Mouse (Mus musculus): Measurements from ENCODE around the gene Mdm2. TPM values are rescaled to one million over a fixed set of nuclear protein-coding genes. Genes with fewer than 3 reads are reported as not detected.

Mdm2 gene
- total and polyA plus RNA-seq, 3 experiments = 24.5 to 51.8 (median 50.1) TPM

GRCm38 (mm10) chr10:117732962-117733592, 22.5 kb upstream of the Mdm2 start:
- no peak for TF ChIP-seq EP300 (IDR thresholded peaks at IDR 0.05; ENCODE audit: insufficient read depth, low read depth, low read length)
- TF ChIP-seq CTCF (IDR thresholded peaks at IDR 0.05) = no peak
- no peak for TF ChIP-seq POLR2A (IDR thresholded peaks at IDR 0.05; ENCODE audit: insufficient read depth, low read depth, low read length)
- intact Hi-C loops (cut with DNase I) = loop anchor here (5.0 kb wide), 1 partner anchor 379 kb away; no protein-coding TSS in a partner anchor
- H3K4me3 ChIP-seq = no peak overlapping the region
- H3K79me2 ChIP-seq (replicated peaks; ENCODE audit: control insufficient read depth, insufficient read depth, low read length) = no peaks in the 10 kb centered on the region
- WGBS = 64% methylated on average over 14 of the region's 14 CpGs
- no peak overlapping the region for H3K27ac ChIP-seq
- no peaks in the 10 kb centered on the region for H3K4me1 ChIP-seq (ENCODE audit: control insufficient read depth, insufficient read depth, low read length)
- DNase-seq = no peak
- no peaks in the 10 kb centered on the region for H3K36me3 ChIP-seq (ENCODE audit: control insufficient read depth, insufficient read depth, low read length)
- H3K9ac ChIP-seq (ENCODE audit: low read depth, low read length) = no peak overlapping the region
- no peaks in the 10 kb centered on the region for H3K27me3 ChIP-seq (ENCODE audit: control insufficient read depth, insufficient read depth, low read length)

DNA sequence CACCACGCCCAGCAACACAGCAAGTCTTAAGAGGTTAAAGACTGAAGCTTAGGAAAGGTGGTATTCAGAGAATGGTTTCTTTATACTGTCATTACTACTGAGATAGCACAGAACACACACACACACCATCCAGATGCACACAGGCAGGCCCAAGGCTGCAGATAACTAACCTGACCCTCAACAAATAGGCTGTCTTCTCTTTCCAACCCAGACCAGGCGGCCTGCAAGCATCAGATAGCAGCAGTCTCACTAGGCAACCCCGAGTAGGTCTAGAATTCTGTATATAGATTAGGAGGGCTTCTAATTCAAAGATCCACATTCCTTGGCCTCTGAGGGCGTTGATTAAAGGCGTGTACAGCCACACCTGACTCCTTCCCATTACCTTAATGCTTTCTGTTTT, 21.6 kb upstream of the Mdm2 start:
- H3K27me3 ChIP-seq (ENCODE audit: control insufficient read depth, insufficient read depth, low read length) = no peaks in the 10 kb centered on the region
- no peaks in the 10 kb centered on the region for H3K79me2 ChIP-seq (replicated peaks; ENCODE audit: control insufficient read depth, insufficient read depth, low read length)
- no peak for TF ChIP-seq POLR2A (IDR thresholded peaks at IDR 0.05; ENCODE audit: insufficient read depth, low read depth, low read length)
- TF ChIP-seq EP300 (IDR thresholded peaks at IDR 0.05; ENCODE audit: insufficient read depth, low read depth, low read length) = no peak
- no peak for TF ChIP-seq CTCF (IDR thresholded peaks at IDR 0.05)
- DNase-seq = no peak
- no peak overlapping the region for H3K9ac ChIP-seq (ENCODE audit: low read depth, low read length)
- no peak overlapping the region for H3K4me3 ChIP-seq
- H3K4me1 ChIP-seq (ENCODE audit: control insufficient read depth, insufficient read depth, low read length) = no peaks in the 10 kb centered on the region
- intact Hi-C loops (cut with DNase I) = loop anchor here (5.0 kb wide), 1 partner anchor 380 kb away; no protein-coding TSS in a partner anchor
- no peak overlapping the region for H3K27ac ChIP-seq
- H3K36me3 ChIP-seq (ENCODE audit: control insufficient read depth, insufficient read depth, low read length) = no peaks in the 10 kb centered on the region
- WGBS = 82% methylated on average over 5 of the region's 5 CpGs

DNA sequence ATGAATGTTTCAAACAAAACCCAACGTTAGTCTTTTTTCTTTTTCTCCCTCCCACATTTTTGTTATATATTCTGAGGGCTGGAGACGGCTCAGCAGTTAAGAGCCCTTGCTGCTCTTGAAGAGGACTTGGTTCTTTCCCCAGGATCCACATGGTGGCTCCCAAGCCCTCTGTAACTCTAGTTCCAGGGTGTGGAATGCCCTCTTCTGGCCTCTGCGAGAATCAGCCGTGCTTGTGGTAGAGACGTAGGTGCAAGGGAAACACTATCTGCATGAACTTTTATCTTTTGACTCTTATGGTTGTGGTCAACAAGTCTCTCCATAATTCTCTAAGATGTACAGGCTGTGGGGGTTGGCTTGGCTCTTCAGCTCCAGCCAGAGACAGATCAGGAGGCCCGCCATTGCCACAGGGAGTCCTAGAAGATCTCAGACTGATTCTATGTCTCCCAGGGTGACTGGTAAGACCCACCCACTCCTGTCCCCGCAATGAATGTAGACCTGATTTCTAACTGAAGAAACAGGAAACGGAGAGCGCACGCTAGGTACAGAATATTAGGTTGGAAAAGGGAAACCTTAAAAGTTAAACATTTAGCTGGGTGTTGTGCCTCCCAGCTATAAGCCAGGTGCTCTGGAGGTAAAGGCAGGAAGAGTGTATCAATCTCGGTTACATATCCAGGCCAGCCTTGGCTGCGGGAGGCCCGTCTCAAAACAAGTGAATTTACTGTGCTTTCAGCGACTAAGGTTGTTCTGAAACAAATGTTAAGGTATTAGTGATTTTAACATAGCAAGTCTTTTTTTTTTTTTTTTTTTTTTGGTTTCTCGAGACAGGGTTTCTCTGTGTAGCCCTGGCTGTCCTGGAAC, 20.9 kb upstream of the Mdm2 start:
- TF ChIP-seq CTCF (IDR thresholded peaks at IDR 0.05) (peak; percentile 85), POLR2A (IDR thresholded peaks at IDR 0.05; ENCODE audit: insufficient read depth, low read depth, low read length) (no peak), EP300 (IDR thresholded peaks at IDR 0.05; ENCODE audit: insufficient read depth, low read depth, low read length) (0 out of 2 replicates have a peak, but pooled peaks have one; percentile 51)
- peak; percentile 50 to 59 for DNase-seq
- Histone ChIP-seq H3K27me3 (ENCODE audit: control insufficient read depth, insufficient read depth, low read length) (no peaks in the 10 kb centered on the region), H3K36me3 (ENCODE audit: control insufficient read depth, insufficient read depth, low read length) (no peaks in the 10 kb centered on the region), H3K4me3 (no peak overlapping the region), H3K79me2 (replicated peaks; ENCODE audit: control insufficient read depth, insufficient read depth, low read length) (no peaks in the 10 kb centered on the region), H3K4me1 (ENCODE audit: control insufficient read depth, insufficient read depth, low read length) (no peaks in the 10 kb centered on the region), H3K9ac (ENCODE audit: low read depth, low read length) (no peak overlapping the region), H3K27ac (no peak overlapping the region)
- intact Hi-C loops (cut with DNase I) = loop anchor here (5.0 kb wide), 1 partner anchor 381 kb away; no protein-coding TSS in a partner anchor
- 45% methylated on average over 15 of the region's 15 CpGs for WGBS

DNA sequence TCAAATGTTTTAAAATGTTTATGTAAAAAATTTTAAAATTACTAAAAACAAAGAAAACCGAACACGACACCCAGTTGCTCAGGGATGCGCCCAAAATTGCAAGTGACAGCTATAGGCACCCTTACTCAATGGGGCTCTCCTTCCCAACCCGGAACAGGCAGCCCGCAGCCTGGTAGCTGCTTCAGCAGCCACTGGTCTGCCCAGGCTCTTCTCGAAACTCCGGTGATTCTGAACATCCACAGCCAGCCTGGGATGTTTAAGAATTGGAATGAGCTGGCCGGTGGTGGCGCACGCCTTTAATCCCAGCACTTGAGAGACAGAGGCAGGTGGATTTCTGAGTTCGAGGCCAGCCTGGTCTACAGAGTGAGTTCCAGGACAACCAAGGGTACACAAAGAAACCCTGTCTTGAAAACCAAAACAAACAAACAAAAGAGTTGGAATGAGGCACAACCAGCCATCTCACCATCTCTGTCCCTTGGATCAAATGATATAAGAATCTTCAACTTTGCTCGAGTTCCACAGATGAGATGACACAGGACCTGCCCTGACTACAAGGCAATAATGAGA, 20.2 kb upstream of the Mdm2 start:
- H3K79me2 ChIP-seq (replicated peaks; ENCODE audit: control insufficient read depth, insufficient read depth, low read length) = no peaks in the 10 kb centered on the region
- no peak overlapping the region for H3K4me3 ChIP-seq
- intact Hi-C loops (cut with DNase I) = loop anchor here (5.0 kb wide), 1 partner anchor 382 kb away; no protein-coding TSS in a partner anchor
- no peak overlapping the region for H3K27ac ChIP-seq
- H3K4me1 ChIP-seq (ENCODE audit: control insufficient read depth, insufficient read depth, low read length) = no peaks in the 10 kb centered on the region
- no peak overlapping the region for H3K9ac ChIP-seq (ENCODE audit: low read depth, low read length)
- H3K27me3 ChIP-seq (ENCODE audit: control insufficient read depth, insufficient read depth, low read length) = no peaks in the 10 kb centered on the region
- 90% methylated on average over 12 of the region's 12 CpGs for WGBS
- TF ChIP-seq POLR2A (IDR thresholded peaks at IDR 0.05; ENCODE audit: insufficient read depth, low read depth, low read length) (no peak), CTCF (IDR thresholded peaks at IDR 0.05) (no peak), EP300 (IDR thresholded peaks at IDR 0.05; ENCODE audit: insufficient read depth, low read depth, low read length) (no peak)
- no peak for DNase-seq
- no peaks in the 10 kb centered on the region for H3K36me3 ChIP-seq (ENCODE audit: control insufficient read depth, insufficient read depth, low read length)

DNA sequence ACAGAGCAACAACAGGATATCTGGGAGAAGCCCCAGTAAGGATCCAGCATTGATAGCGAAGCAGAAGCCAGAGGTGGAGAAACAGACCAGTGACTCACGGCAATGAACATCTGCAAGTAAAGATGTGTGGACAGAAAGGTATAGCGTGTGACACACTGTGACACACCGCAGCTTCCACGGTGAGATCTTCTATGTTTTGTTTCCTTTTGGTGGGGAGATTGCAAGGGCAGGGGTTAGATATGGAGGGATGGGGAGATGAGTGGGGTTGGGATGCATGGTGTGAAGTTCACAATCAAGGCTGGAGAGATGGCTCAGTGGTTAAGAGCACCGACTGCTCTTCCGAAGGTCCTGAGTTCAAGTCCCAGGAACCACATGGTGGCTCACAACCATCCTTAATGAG, 19.6 kb upstream of the Mdm2 start:
- Histone ChIP-seq H3K79me2 (replicated peaks; ENCODE audit: control insufficient read depth, insufficient read depth, low read length) (no peaks in the 10 kb centered on the region), H3K4me3 (no peak overlapping the region), H3K27me3 (ENCODE audit: control insufficient read depth, insufficient read depth, low read length) (no peaks in the 10 kb centered on the region), H3K36me3 (ENCODE audit: control insufficient read depth, insufficient read depth, low read length) (no peaks in the 10 kb centered on the region), H3K27ac (no peak overlapping the region), H3K9ac (ENCODE audit: low read depth, low read length) (no peak overlapping the region), H3K4me1 (ENCODE audit: control insufficient read depth, insufficient read depth, low read length) (no peaks in the 10 kb centered on the region)
- no peak for DNase-seq
- intact Hi-C loops (cut with DNase I) = loop anchor here (5.0 kb wide), 1 partner anchor 382 kb away; no protein-coding TSS in a partner anchor
- TF ChIP-seq CTCF (IDR thresholded peaks at IDR 0.05) (no peak), EP300 (IDR thresholded peaks at IDR 0.05; ENCODE audit: insufficient read depth, low read depth, low read length) (no peak), POLR2A (IDR thresholded peaks at IDR 0.05; ENCODE audit: insufficient read depth, low read depth, low read length) (no peak)
- WGBS = 86% methylated on average over 7 of the region's 7 CpGs
